Mouse (Mus musculus): ENCODE data around the gene Col8a2. TPM values are rescaled to one million over a fixed set of nuclear protein-coding genes. Genes with fewer than 3 reads are reported as not detected.
A peak's percentile ranks its signal among the peaks of the same experiment; 100 is the strongest.

Col8a2 gene
- polyA plus RNA-seq, 1 experiment from 2014 or later = 5.4 TPM

- no peak overlapping the region; the same call in 1 of the 2 replicates for H3K9ac ChIP-seq
- H3K4me1 ChIP-seq = peaks cover 18% of the 10 kb centered on the region; the same call in 1 of the 2 replicates
- peaks cover 15% of the 10 kb centered on the region for H3K36me3 ChIP-seq
- peak overlapping the region; percentile 82 for H3K4me2 ChIP-seq
- H3K27me3 ChIP-seq = peaks cover 6% of the 10 kb centered on the region; the same call in 1 of the 2 replicates
- ATAC-seq (ENCODE audit: borderline replicate concordance, extremely low read depth, low FRiP score, low TSS enrichment) = peak; percentile 28
- peak overlapping the region; percentile 87 for H3K4me3 ChIP-seq
- H3K27ac ChIP-seq = no peak overlapping the region
- 48% methylated on average over 28 of the region's 28 CpGs for WGBS
- H3K9me3 ChIP-seq = no peaks in the 10 kb centered on the region
Observed at GRCm38 (mm10) chr4:126321854-126322511, 35.4 kb downstream of the Col8a2 start.

GRCm38 (mm10) chr4:126322646-126323045 lies 36.1 kb downstream of the Col8a2 start:
- H3K9me3 ChIP-seq = no peaks in the 10 kb centered on the region
- H3K4me1 ChIP-seq = peaks cover 18% of the 10 kb centered on the region; the same call in 1 of the 2 replicates
- peaks cover 6% of the 10 kb centered on the region; the same call in 1 of the 2 replicates for H3K27me3 ChIP-seq
- no peak overlapping the region for H3K9ac ChIP-seq
- H3K36me3 ChIP-seq = peaks cover 8% of the 10 kb centered on the region
- H3K4me3 ChIP-seq = no peak overlapping the region
- WGBS = 91% methylated on average over 13 of the region's 13 CpGs
- no peak overlapping the region for H3K27ac ChIP-seq
- ATAC-seq (ENCODE audit: borderline replicate concordance, extremely low read depth, low FRiP score, low TSS enrichment) = no peak
- no peak overlapping the region for H3K4me2 ChIP-seq

DNA sequence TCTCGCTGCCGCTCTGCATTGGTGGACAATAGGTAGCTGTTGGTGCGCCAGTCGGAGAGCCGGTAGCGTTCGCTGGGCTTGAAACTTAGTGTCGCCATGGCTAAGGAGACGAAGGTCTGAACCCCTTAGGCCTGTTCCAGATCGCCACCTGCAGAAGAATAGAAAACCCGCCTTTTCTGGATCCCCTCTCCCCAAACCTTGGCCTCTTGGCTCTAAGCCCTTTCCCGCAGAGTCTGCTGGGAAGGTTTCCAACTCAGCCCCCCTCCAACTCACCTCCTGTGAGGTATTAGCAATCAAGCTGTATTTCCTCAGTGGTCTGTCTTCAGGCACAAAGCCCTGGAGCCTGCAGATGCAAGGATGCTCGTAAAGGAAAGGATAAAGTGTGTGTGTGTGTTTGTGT lies 38.3 kb downstream of the Col8a2 start:
- Histone ChIP-seq H3K9me3 (no peaks in the 10 kb centered on the region), H3K9ac (no peak overlapping the region), H3K27me3 (peaks cover 6% of the 10 kb centered on the region; the same call in 1 of the 2 replicates), H3K4me1 (peaks cover 15% of the 10 kb centered on the region; the same call in 1 of the 2 replicates), H3K4me2 (peak overlapping the region; percentile 47), H3K36me3 (no peaks in the 10 kb centered on the region), H3K27ac (no peak overlapping the region), H3K4me3 (no peak overlapping the region)
- WGBS = 42% methylated on average over 13 of the region's 13 CpGs
- no peak for ATAC-seq (ENCODE audit: borderline replicate concordance, extremely low read depth, low FRiP score, low TSS enrichment)

DNA sequence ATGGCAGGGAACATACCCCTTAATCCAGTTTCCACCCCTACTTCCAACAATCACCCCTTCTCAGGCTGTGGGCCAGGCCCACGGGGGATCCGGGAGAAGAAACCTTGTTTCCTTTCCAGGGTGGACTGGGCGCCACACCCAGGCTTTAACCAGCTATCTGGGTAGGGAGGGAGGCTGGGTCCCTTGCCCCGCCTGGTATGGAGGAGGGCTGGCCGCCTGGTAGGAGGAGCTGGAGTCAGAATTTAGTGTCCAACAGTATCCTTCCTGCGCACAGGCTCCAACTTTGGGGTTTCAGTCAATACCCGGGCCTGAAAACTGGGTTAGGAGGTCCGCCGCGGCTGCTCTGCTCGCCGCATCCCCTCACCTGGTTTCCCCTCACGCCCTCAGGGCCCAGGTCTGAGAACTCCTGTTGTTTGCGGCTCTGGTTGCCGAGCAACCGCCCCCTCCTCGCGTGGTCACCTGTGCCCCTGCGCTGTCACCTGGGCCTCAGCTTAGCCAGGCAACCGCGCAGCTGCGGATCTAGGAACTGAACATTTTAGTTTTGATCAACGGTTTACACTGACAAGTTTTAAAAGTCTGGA lies 38.8 kb downstream of the Col8a2 start, which contains the start of gene Tekt2:
TSS of gene Tekt2 (minus strand) at position 408 of the 581 bp plus-strand sequence.
- H3K36me3 ChIP-seq = no peaks in the 10 kb centered on the region
- H3K27ac ChIP-seq = no peak within 1 kb of the TSS
- H3K4me3 ChIP-seq = peak within 1 kb of the TSS; percentile 16
- ATAC-seq (ENCODE audit: borderline replicate concordance, extremely low read depth, low FRiP score, low TSS enrichment) = no peak
- H3K9me3 ChIP-seq = no peaks in the 10 kb centered on the region
- peaks cover 6% of the 10 kb centered on the region; the same call in 1 of the 2 replicates for H3K27me3 ChIP-seq
- 11% methylated on average over 23 of the region's 23 CpGs for WGBS
- peak within 1 kb of the TSS; percentile 47 for H3K4me2 ChIP-seq
- no peak within 1 kb of the TSS for H3K9ac ChIP-seq
- peaks cover 12% of the 10 kb centered on the region; the same call in 1 of the 2 replicates for H3K4me1 ChIP-seq

DNA sequence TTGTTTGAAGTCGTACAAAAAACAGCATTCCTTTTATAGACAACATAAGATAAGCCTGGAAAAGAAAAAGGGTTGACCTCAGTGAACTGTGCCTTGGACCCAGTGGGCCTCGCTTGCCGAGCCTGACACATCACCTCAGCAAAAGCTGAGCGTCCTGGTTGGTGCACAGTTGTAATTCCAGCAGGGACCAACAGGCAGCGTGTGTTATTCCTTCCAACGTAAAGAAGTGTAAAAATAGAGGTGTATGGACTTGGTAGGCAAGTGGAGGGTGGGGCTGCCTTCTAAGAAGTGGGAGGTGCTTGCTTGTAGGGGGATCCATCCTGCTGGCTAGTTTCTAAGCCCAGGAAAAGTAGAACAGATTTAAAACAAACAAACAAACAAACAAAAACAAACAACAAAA lies 39.4 kb downstream of the Col8a2 start:
- Histone ChIP-seq H3K4me3 (no peak overlapping the region), H3K4me2 (no peak overlapping the region), H3K27ac (no peak overlapping the region), H3K36me3 (no peaks in the 10 kb centered on the region), H3K4me1 (peaks cover 8% of the 10 kb centered on the region; the same call in 1 of the 2 replicates), H3K9me3 (no peaks in the 10 kb centered on the region), H3K27me3 (peaks cover 6% of the 10 kb centered on the region; the same call in 1 of the 2 replicates), H3K9ac (no peak overlapping the region)
- no peak for ATAC-seq (ENCODE audit: borderline replicate concordance, extremely low read depth, low FRiP score, low TSS enrichment)
- 24% methylated on average over 6 of the region's 6 CpGs for WGBS

GRCm38 (mm10) chr4:126330295-126330694 lies 43.7 kb downstream of the Col8a2 start:
- Histone ChIP-seq H3K36me3 (no peaks in the 10 kb centered on the region; the same call in 1 of the 2 replicates), H3K27me3 (no peaks in the 10 kb centered on the region; the same call in 1 of the 2 replicates), H3K4me3 (no peak overlapping the region), H3K4me2 (no peak overlapping the region), H3K27ac (no peak overlapping the region), H3K9me3 (no peaks in the 10 kb centered on the region), H3K9ac (no peak overlapping the region), H3K4me1 (peaks cover 3% of the 10 kb centered on the region; the same call in 1 of the 2 replicates)
- no peak for ATAC-seq (ENCODE audit: borderline replicate concordance, extremely low read depth, low FRiP score, low TSS enrichment)
- 88% methylated on average over 4 of the region's 4 CpGs for WGBS

DNA sequence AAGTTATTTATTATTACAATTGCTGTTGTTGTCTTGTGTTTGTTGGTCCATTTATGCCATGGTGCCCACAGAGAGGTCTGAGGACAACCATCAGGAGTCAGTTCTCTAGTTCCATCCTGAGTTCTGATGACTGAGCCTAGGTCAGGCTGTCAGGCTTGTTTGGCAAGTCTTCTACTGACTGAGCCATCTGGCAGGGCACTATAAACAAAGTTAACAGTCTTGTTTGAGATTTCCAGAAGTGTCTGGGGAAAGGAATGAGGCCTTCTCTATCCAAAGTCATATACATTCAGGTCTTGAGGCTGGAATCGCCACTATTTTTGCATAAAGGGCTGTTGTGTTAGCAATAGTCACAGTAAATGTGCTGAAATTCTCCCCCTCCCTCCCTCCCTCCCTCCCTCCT lies 45.2 kb downstream of the Col8a2 start:
- H3K9ac ChIP-seq = no peak overlapping the region
- H3K4me1 ChIP-seq = no peaks in the 10 kb centered on the region
- H3K27me3 ChIP-seq = no peaks in the 10 kb centered on the region
- WGBS = 43% methylated on average over 1 of the region's 1 CpGs
- H3K36me3 ChIP-seq = no peaks in the 10 kb centered on the region; the same call in 1 of the 2 replicates
- H3K27ac ChIP-seq = no peak overlapping the region
- no peaks in the 10 kb centered on the region for H3K9me3 ChIP-seq
- no peak for ATAC-seq (ENCODE audit: borderline replicate concordance, extremely low read depth, low FRiP score, low TSS enrichment)
- H3K4me3 ChIP-seq = no peak overlapping the region
- H3K4me2 ChIP-seq = no peak overlapping the region

DNA sequence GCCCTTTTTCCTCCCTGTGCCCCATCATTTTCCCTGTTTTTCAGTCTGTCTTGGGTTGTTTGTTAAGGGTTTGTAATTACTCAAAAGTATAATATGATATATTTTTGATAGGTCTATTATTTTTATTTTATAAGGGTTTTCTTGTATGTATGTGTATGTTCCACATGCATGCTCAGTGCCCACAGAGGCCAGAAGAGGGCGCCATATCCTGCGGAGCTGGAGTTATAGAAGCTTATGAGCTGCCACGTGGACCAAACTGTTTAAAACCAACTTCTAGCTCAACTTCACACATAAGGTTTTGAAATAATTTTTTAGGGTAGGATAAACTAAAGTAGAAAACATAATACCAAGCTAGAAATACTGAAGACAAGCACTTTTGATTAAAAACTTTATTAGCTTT lies 45.8 kb downstream of the Col8a2 start:
- 47% methylated on average over 3 of the region's 3 CpGs for WGBS

DNA sequence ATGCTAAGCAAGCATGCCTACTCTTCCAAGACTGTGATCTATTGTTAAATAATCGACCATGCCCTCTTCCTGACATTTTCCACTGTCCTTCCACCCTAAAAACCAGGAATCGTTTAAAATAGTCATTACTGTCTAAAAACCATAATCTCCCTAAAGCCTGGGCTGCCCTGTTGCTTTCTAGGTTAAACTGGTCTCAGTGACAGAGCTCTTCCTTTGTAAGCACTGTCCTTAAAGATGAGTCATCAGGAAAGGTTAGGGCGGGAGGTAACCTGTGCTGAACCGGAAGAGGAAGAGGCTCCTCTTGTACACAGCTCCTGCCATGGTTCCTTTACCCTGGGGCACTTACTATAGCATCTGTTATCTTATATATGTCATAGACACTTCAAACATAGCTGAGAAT lies 52.9 kb downstream of the Col8a2 start:
- Histone ChIP-seq H3K4me1 (no peaks in the 10 kb centered on the region), H3K27ac (no peak overlapping the region), H3K9ac (no peak overlapping the region), H3K9me3 (no peaks in the 10 kb centered on the region), H3K4me2 (no peak overlapping the region), H3K36me3 (no peaks in the 10 kb centered on the region), H3K27me3 (no peaks in the 10 kb centered on the region), H3K4me3 (no peak overlapping the region)
- 50% methylated on average over 4 of the region's 4 CpGs for WGBS
- ATAC-seq (ENCODE audit: borderline replicate concordance, extremely low read depth, low FRiP score, low TSS enrichment) = no peak

More for the DNA sequence above, 45.8 kb downstream of the Col8a2 start:
- Histone ChIP-seq H3K9me3 (no peaks in the 10 kb centered on the region), H3K9ac (no peak overlapping the region), H3K4me3 (no peak overlapping the region), H3K27ac (no peak overlapping the region), H3K4me2 (no peak overlapping the region), H3K36me3 (no peaks in the 10 kb centered on the region; the same call in 1 of the 2 replicates), H3K4me1 (no peaks in the 10 kb centered on the region), H3K27me3 (no peaks in the 10 kb centered on the region)
- ATAC-seq (ENCODE audit: borderline replicate concordance, extremely low read depth, low FRiP score, low TSS enrichment) = no peak

DNA sequence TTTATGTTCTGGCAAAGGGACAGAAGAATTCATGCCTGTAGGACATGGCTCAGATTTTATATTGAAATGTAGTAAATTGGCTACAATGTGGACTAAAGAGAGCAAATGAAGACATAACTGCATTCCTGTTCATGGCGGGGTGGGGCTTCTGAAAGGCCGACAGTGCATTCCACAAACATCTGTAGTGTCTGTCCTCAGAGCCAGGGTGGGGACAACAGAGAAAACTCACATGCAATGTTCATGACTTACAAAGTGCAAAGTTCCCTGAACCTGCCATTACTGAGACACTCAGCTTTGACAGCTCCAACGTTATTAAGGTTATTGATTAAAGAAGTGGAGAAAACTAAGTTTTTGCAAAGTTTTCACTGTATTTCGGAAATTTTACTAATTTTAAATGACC lies 56.9 kb downstream of the Col8a2 start:
- Histone ChIP-seq H3K27me3 (no peaks in the 10 kb centered on the region), H3K9me3 (no peaks in the 10 kb centered on the region), H3K4me1 (no peaks in the 10 kb centered on the region), H3K4me3 (no peak overlapping the region), H3K36me3 (peaks cover 19% of the 10 kb centered on the region), H3K9ac (no peak overlapping the region), H3K27ac (no peak overlapping the region), H3K4me2 (no peak overlapping the region)
- 57% methylated on average over 4 of the region's 4 CpGs for WGBS
- no peak for ATAC-seq (ENCODE audit: borderline replicate concordance, extremely low read depth, low FRiP score, low TSS enrichment)

- no peak overlapping the region for H3K27ac ChIP-seq
- H3K4me2 ChIP-seq = no peak overlapping the region
- 93% methylated on average over 1 of the region's 1 CpGs for WGBS
- peaks cover 23% of the 10 kb centered on the region for H3K36me3 ChIP-seq
- H3K4me1 ChIP-seq = no peaks in the 10 kb centered on the region
- no peaks in the 10 kb centered on the region for H3K27me3 ChIP-seq
- no peaks in the 10 kb centered on the region for H3K9me3 ChIP-seq
- H3K4me3 ChIP-seq = no peak overlapping the region
- ATAC-seq (ENCODE audit: borderline replicate concordance, extremely low read depth, low FRiP score, low TSS enrichment) = no peak
- H3K9ac ChIP-seq = no peak overlapping the region
Observed at GRCm38 (mm10) chr4:126360069-126360468, 73.5 kb downstream of the Col8a2 start.

Data from lung, embryonic 15.5 days (tissue).